Mouse (Mus musculus) kidney, embryonic 15.5 days (tissue): ENCODE results near the gene Piwil4. TPM values are rescaled to one million over a fixed set of nuclear protein-coding genes. Genes with fewer than 3 reads are reported as not detected.

ENCODE experiments used
- ATAC-seq: fragments of 200-750 bp; cut with Nextera tagmentation; replicated peaks from 2 replicates; pipeline ENCODE4 v1.8.0; 2017; ENCODE audit warnings: moderate TSS enrichment; ENCODE audit not compliant: low FRiP score
- H3K27ac ChIP-seq: fragments of 300-500 bp; sonication (generic); 2 replicates; pipeline ENCODE4 v1.5.1; 2015; ENCODE audit warnings: mild to moderate bottlenecking, inconsistent platforms
- H3K27me3 ChIP-seq: fragments of 300-500 bp; sonication (generic); 2 replicates; pipeline ENCODE4 v1.6.1; 2015; ENCODE audit warnings: inconsistent platforms
- H3K36me3 ChIP-seq: fragments of 300-500 bp; sonication (generic); 2 replicates; pipeline ENCODE4 v1.6.1; 2015; ENCODE audit warnings: inconsistent platforms
- H3K4me1 ChIP-seq: fragments of 300-500 bp; sonication (generic); 2 replicates; pipeline ENCODE4 v1.6.1; 2015; ENCODE audit warnings: inconsistent platforms
- H3K4me2 ChIP-seq: fragments of 300-500 bp; sonication (generic); 2 replicates; pipeline ENCODE4 v1.6.1; 2015; ENCODE audit warnings: moderate library complexity, mild to moderate bottlenecking, inconsistent platforms
- H3K4me3 ChIP-seq: fragments of 300-500 bp; sonication (generic); replicated peaks from 2 replicates; pipeline ENCODE4 v1.5.1; 2015; ENCODE audit warnings: mild to moderate bottlenecking, inconsistent platforms
- H3K9ac ChIP-seq: fragments of 300-500 bp; sonication (generic); 2 replicates; pipeline ENCODE4 v1.6.1; 2015; ENCODE audit warnings: mild to moderate bottlenecking, inconsistent platforms
- H3K9me3 ChIP-seq: fragments of 300-500 bp; sonication (generic); replicated peaks from 2 replicates; pipeline ENCODE4 v1.6.1; 2016; ENCODE audit warnings: inconsistent platforms
- WGBS: fragments of 180-500 bp; shearing (Covaris S2); methylation state at CpG from one replicate; pipeline ENCODE4 v1.1.7; 2015; ENCODE audit warnings: mixed read lengths; 5-methylcytosine and 5-hydroxymethylcytosine counted together
- polyA plus RNA-seq: library from polyadenylated mRNA; unstranded; fragments of >200 nt; fragmentation: Nextera tagmentation; extraction: Ambion mirVana; gene quantifications from 2 replicates; pipeline ENCODE4 v1.2.1, GENCODE M21; 2015

Piwil4 gene
- polyA plus RNA-seq = 0.05 TPM in 1 of 2 replicates, not detected in the other

DNA sequence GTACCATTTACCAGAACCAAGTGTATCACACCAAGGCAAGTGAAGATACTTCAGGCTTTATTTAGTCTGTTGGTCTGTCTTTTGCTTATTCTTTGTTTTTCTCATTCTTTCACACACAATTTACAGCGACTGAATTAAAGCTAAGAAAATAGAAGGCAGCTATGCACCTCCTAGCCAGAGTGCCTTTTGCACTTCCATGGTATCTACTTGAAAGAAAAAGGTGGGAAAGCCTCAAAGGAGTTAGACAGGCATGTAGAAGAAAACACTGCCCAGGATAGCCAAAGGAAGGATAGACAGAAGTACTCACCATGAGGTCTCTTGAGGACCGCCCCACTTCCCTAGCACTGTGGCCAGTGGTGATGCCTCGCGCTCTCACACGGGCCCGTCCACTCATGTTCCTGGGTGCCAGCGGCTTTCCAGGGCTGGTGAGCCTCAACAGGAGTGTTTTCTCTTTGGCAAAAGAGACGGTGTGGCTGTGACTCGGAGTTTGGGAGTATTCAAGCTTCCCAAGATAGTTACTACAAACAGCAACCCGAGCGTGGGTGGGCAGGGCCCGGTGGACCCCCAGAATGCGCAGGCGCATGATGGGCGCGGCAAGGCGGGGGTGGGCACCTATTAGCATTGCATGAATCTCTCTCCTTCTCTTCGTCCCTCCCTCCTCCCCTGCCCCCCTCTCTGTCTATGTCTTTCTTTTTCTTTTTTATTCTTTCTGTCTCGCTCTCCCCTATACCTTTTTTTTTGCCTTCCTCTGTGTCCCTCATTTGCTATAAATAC, at the start of gene Piwil4:
Piwil4 (minus strand) TSS at position 583 of the 774 bp plus-strand sequence.
- Histone ChIP-seq H3K4me2 (no peak within 1 kb of the TSS), H3K36me3 (no peaks in the 10 kb centered on the region), H3K4me3 (no peak within 1 kb of the TSS), H3K9ac (no peak within 1 kb of the TSS), H3K4me1 (no peaks in the 10 kb centered on the region), H3K9me3 (no peaks in the 10 kb centered on the region), H3K27ac (no peak within 1 kb of the TSS), H3K27me3 (no peaks in the 10 kb centered on the region)
- ATAC-seq = no peak
- whole genome bisulfite sequencing = 87% methylated on average over 19 of the region's 19 CpGs

DNA sequence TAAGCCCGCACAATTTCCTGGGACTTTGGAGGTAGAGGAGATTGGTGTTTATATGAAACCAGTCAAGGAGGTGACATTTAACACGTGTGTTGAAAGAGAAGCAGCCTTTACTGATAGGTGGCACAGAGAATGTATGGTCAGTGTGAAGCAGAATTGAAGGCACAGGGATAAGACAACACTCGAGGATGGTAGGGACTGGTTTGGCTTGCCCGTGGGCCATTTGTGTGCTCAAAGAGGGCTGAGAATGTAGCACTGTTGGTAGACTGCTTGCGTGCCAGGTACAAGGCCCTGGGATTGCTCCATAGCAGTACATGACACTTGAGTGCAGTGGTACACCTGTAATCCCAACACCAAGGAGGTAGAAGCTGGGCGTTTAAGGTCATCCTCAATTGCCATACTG, 46.8 kb upstream of the Piwil4 start:
- peaks cover 9% of the 10 kb centered on the region for H3K4me1 ChIP-seq
- H3K9me3 ChIP-seq = no peaks in the 10 kb centered on the region
- H3K36me3 ChIP-seq = peaks cover 63% of the 10 kb centered on the region
- 89% methylated on average over 6 of the region's 6 CpGs for WGBS
- ATAC-seq = no peak
- H3K4me2 ChIP-seq = no peak overlapping the region
- no peak overlapping the region for H3K27ac ChIP-seq
- no peaks in the 10 kb centered on the region for H3K27me3 ChIP-seq
- no peak overlapping the region for H3K4me3 ChIP-seq
- H3K9ac ChIP-seq = no peak overlapping the region

DNA sequence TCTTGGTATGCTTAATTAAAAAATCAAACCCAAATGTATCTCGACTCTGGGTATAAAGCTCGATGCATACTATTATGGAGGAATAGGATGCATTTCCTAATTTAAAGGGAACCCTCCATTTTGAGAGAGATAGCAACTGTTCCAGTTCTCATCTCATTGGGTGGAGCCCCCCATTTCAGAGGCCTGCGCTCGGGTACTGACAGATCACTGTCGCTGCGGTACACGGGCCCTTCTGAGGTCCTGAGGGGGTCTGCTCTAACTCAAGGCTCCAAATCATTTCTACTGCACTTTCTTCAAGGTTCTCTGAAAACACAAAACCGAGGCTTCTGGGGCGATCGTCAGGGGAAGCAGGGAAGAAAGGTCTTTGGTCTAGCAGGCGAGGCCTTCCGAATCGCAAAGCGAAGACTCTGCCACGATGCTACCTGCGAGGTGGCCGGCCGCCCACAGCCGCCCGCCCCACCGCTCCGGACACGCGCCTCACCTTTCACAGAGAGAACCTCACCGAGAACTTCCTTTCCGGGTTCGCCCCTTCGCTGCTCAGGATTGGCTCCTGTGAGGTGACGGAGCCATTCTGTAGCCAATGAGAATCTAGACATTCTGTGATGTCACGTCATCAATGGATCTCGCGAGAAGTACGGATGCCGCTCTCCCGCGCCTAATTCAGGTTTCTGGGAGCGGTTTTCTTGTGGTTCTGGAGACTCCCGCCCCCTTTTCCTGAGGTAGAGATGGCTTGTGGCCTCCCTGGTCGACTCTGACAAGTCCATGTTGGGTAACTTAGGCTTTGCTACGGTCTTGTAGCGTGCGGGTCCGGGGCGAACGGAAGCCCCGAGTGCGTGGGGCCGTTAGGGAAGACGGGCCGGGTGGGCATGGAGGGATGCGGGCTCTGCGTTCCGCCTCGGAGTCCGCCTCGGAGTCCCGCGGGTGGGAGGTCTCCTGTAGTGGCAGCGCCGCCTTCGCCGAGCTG, 43.8 kb upstream of the Piwil4 start, which contains the start of the genes Mre11a and Ankrd49:
Mre11a (plus strand) TSS at position 616 of the 964 bp plus-strand sequence.
Ankrd49 (minus strand) TSS at position 818 of the 964 bp plus-strand sequence.
- Histone ChIP-seq H3K9me3 (no peaks in the 10 kb centered on the region), H3K27me3 (no peaks in the 10 kb centered on the region), H3K36me3 (peaks cover 61% of the 10 kb centered on the region), H3K4me3 (peak within 1 kb of the TSS; percentile 87), H3K9ac (peak within 1 kb of the TSS; percentile 85), H3K4me2 (peak within 1 kb of the TSS; percentile 66), H3K27ac (peak within 1 kb of the TSS; percentile 98), H3K4me1 (peaks cover 9% of the 10 kb centered on the region)
- peak; percentile 100 for ATAC-seq
- under 1% methylated on average over 62 of the region's 62 CpGs for WGBS

DNA sequence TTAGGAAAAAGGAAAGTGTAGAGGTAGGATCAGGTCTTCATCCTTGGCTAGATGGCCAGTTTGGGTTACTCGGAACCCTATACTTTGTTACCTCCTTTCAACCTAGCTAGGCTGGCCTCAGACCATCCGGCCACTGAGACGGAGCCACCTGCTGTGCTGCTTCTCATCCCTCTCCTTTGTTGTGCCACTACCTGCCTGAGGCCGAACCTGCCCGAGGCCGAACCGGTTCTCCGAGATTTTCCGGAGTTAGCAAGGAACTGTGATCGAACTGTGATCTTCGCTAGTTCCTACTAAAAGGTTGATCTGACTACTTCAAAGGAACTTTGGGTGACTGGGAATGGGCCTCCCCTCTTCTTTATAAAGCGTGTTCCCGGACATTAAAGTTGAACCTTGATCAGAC, 37.8 kb upstream of the Piwil4 start:
- no peak for ATAC-seq
- H3K4me2 ChIP-seq = no peak overlapping the region
- no peaks in the 10 kb centered on the region for H3K27me3 ChIP-seq
- H3K4me3 ChIP-seq = no peak overlapping the region
- no peak overlapping the region for H3K27ac ChIP-seq
- H3K4me1 ChIP-seq = no peaks in the 10 kb centered on the region
- H3K36me3 ChIP-seq = peaks cover 30% of the 10 kb centered on the region
- WGBS = 40% methylated on average over 13 of the region's 13 CpGs
- no peak overlapping the region for H3K9ac ChIP-seq
- no peaks in the 10 kb centered on the region for H3K9me3 ChIP-seq

DNA sequence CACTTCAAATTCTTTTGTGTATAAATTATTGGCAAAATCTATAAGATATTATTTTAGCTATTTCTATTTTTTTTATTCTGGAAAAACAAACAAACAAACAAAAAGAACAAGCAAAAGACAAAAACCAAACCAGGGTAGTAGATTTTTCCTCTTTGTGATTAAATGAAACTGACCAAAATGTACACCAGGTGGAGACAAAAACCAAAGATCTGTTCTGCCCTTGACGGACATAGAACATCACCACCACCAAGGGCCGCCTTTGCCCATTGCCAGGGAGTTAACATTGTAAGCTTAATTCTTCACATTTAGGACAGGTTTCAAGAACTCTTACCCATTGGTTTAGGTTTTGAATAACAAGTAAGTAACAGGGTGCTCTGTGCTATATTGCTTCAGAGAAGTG, 33.3 kb upstream of the Piwil4 start:
- no peak overlapping the region for H3K9ac ChIP-seq
- H3K27me3 ChIP-seq = peaks cover 23% of the 10 kb centered on the region; the same call in 1 of the 2 replicates
- ATAC-seq = no peak
- no peaks in the 10 kb centered on the region for H3K9me3 ChIP-seq
- H3K4me2 ChIP-seq = no peak overlapping the region
- 49% methylated on average over 2 of the region's 2 CpGs for WGBS
- peaks cover 6% of the 10 kb centered on the region for H3K4me1 ChIP-seq
- H3K4me3 ChIP-seq = no peak overlapping the region
- H3K36me3 ChIP-seq = no peaks in the 10 kb centered on the region
- H3K27ac ChIP-seq = no peak overlapping the region

DNA sequence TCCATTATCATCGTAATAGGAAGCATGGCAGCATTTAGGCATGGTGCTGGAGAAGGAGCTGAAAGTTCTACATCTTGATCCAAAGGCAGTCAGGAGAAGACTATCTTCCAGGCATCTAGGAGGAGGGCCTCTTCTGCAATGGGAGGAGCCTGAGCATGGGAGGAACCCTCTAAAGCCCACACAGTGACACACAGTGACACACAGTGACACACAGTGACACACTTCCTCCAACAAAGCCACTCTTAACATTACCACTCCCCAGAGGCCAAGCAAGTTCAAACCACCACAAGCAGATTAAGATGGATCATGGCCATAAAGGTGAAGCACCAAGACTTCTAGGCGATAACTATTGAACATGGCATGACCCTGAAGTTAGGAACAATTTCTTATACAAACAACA, 31.5 kb upstream of the Piwil4 start:
- Histone ChIP-seq H3K4me2 (no peak overlapping the region), H3K36me3 (no peaks in the 10 kb centered on the region), H3K27me3 (peaks cover 36% of the 10 kb centered on the region), H3K9me3 (no peaks in the 10 kb centered on the region), H3K4me3 (no peak overlapping the region), H3K27ac (no peak overlapping the region), H3K4me1 (peaks cover 6% of the 10 kb centered on the region), H3K9ac (no peak overlapping the region)
- WGBS = 87% methylated on average over 2 of the region's 2 CpGs
- no peak for ATAC-seq

DNA sequence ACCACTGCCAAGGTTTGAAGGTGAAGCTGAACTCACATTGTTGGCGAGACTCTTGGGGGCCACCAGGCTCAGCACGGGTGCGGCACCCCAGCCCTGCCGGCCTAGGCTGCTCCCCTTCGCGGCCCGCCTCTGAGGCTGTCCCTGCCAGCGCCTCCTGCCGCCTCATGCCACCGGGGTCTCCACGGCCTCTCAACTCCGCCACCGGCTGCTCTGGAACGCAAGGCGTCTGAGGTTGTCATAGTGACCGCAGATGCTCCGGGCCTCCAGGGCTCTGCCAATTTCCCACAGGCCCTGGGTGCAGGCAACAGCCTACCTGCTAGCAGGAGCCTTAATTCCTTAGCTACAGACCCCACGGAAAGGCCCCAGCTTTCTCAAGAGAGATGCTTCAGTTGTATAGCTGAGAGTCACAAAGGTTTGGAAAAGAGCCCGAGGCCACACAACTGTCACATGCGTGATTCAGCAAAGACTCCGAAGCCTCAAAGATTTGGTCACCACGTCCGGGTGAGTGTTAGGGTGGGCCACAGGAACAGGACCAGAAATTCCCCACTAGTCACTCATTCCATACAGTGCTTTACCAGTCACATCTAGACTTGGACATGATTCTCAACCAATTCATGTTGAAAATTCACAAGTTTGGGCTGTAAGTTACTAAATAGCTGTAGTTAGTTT, 30.4 kb upstream of the Piwil4 start, which contains the start of gene 1700012B09Rik:
1700012B09Rik (minus strand) TSS at position 228 of the 669 bp plus-strand sequence.
- Histone ChIP-seq H3K4me3 (no peak within 1 kb of the TSS), H3K4me2 (peak within 1 kb of the TSS; percentile 10)
- 20% methylated on average over 23 of the region's 23 CpGs for WGBS

DNA sequence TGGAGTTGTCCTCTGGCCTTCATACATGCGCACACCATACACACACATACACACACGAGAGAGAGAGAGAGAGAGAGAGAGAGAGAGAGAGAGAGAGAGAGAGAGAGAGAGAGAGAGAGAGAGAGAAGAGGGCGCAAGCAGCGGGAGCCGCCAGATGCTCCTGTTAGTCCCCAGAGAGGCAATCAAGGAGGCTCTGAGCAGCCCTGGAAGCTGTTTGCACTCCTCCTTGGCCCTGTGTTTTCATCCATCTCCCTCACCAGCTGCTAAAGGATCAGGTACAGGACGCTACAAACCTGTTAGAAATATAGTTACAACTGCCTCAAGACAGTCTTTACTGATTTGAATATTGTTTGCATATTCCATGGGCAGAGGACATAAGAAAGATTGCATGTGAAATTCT, 29.3 kb upstream of the Piwil4 start:
- Histone ChIP-seq H3K9ac (no peak overlapping the region), H3K4me3 (no peak overlapping the region), H3K27me3 (peaks cover 38% of the 10 kb centered on the region), H3K36me3 (no peaks in the 10 kb centered on the region), H3K4me1 (peaks cover 6% of the 10 kb centered on the region), H3K27ac (no peak overlapping the region), H3K4me2 (no peak overlapping the region), H3K9me3 (no peaks in the 10 kb centered on the region)
- no peak for ATAC-seq
- 43% methylated on average over 6 of the region's 6 CpGs for WGBS

More for the DNA sequence above, 30.4 kb upstream of the Piwil4 start, which contains the start of gene 1700012B09Rik:
- no peaks in the 10 kb centered on the region for H3K9me3 ChIP-seq
- no peaks in the 10 kb centered on the region for H3K36me3 ChIP-seq
- peak; percentile 73 for ATAC-seq
- H3K27me3 ChIP-seq = peaks cover 38% of the 10 kb centered on the region
- H3K27ac ChIP-seq = no peak within 1 kb of the TSS
- no peak within 1 kb of the TSS for H3K9ac ChIP-seq
- peaks cover 6% of the 10 kb centered on the region for H3K4me1 ChIP-seq

DNA sequence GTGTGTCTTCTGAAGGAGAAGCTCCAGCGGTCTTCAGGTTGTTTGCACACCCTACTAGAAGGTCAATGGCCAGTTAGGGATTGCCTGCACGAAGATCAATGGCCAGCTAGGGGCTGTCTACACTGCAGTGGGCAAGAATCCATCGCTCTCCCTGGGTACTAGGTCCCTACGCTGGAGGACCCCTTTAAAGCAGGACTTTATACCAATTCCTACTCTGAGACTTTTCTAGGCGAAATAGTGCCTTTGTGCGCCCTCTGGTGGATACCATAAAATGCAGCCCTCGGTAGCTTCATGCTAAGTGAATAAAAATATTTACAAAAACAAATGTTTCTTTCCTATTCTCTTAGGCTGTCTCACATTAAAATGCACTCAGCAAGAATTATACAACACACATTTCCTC, 24.2 kb upstream of the Piwil4 start:
- H3K4me3 ChIP-seq = no peak overlapping the region
- H3K27me3 ChIP-seq = peaks cover 18% of the 10 kb centered on the region
- H3K36me3 ChIP-seq = no peaks in the 10 kb centered on the region
- no peak for ATAC-seq
- H3K4me1 ChIP-seq = no peaks in the 10 kb centered on the region
- H3K4me2 ChIP-seq = no peak overlapping the region
- no peak overlapping the region for H3K9ac ChIP-seq
- whole genome bisulfite sequencing = 21% methylated on average over 7 of the region's 7 CpGs
- no peaks in the 10 kb centered on the region for H3K9me3 ChIP-seq
- no peak overlapping the region for H3K27ac ChIP-seq

DNA sequence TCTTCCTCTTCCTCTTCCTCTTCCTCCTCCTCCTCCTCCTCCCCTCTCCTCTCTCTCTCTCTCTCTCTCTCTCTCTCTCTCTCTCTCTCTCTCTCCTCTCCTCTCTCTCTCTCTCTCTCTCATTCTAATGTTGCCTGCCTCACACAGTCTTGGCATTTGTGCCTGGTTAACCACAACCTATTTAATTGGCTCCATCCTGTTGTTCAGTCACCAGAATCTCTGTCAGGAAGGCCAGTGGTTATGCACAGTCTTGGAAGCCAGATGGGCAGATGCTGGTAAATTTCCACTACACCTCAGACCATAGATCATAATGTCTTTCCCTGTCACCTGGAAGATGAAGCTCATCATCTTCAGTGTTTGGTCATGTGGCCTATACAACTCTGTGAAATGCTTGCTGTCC, 18.7 kb upstream of the Piwil4 start:
- Histone ChIP-seq H3K9me3 (no peaks in the 10 kb centered on the region), H3K27me3 (no peaks in the 10 kb centered on the region), H3K27ac (no peak overlapping the region), H3K36me3 (no peaks in the 10 kb centered on the region), H3K4me2 (no peak overlapping the region), H3K4me3 (no peak overlapping the region), H3K9ac (no peak overlapping the region), H3K4me1 (no peaks in the 10 kb centered on the region)
- ATAC-seq = no peak

DNA sequence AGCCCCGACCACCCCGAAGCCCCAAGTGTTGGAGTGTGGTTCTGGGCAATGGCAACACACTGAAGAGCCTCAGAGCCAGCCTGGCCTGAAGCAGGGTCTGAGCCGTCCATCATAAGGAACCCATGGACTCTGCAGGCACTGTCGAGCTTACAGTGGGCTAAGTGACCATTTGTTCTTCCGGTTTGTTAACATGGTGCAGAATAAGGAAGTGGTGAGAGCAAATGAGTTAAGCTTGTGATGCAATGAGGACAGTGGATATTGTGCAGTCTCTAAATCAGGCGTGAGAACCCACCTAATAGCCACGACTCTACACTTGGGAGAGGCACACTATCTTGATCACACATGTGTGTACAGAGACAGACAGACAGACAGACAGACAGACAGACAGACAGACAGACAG, 18.1 kb upstream of the Piwil4 start:
- Histone ChIP-seq H3K36me3 (no peaks in the 10 kb centered on the region), H3K9me3 (no peaks in the 10 kb centered on the region), H3K4me3 (no peak overlapping the region), H3K9ac (no peak overlapping the region), H3K27me3 (no peaks in the 10 kb centered on the region), H3K4me2 (no peak overlapping the region), H3K4me1 (no peaks in the 10 kb centered on the region), H3K27ac (no peak overlapping the region)
- no peak for ATAC-seq
- 70% methylated on average over 7 of the region's 7 CpGs for WGBS
